14 mouse cellular contexts compared by ENCODE assay signal in the genomic region with DNA sequence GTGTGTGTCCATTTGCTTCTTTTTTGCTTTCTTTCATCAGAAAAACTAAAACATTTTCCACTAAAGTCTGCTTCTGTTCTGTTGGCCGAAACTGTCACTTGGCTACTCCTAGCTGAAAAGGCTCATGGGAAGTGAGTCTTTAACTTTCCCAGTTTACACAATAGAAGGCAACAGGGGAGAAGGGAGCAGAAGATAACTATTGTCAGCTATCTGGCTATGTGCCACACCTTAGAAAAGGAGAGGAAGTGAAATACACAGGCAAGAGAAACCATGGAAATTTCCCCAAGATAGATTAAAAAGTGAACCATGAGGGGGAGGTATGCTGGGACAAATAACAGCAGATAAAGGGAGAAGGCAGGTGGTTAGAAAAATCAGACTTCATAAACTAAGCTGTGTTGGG.
"Had no signal": no experiment of that assay in that cellular context is flagged by ENCODE, and none has a peak within 500 bp of the region (broad histone marks: within the 10 kb centered on the region; RNA-seq: fewer than 3 reads in every experiment).

No protein-coding gene starts in this region.

- H3K4me1 ChIP-seq: neural tube, embryonic 15.5 days; stomach, embryonic 15.5 days had no signal

- H3K9me3 ChIP-seq: neural tube, embryonic 15.5 days; stomach, embryonic 15.5 days had no signal

- H3K9ac ChIP-seq: neural tube, embryonic 15.5 days; stomach, embryonic 15.5 days had no signal

- H3K4me2 ChIP-seq: neural tube, embryonic 15.5 days; stomach, embryonic 15.5 days had no signal

- DNase-seq: retina, postnatal 1 day; right cerebral cortex, adult 18-20 months; right cerebral cortex, postnatal 14 days; right cerebral cortex, postnatal 25 days; right cerebral cortex, postnatal 4 days; spleen, adult 18-20 months; thymus, adult 18-20 months; thymus, adult 2 months; thymus, postnatal 14 days; thymus, postnatal 25 days; thymus, postnatal 36 days had no signal

- H3K36me3 ChIP-seq: neural tube, embryonic 15.5 days; stomach, embryonic 15.5 days had no signal

- H3K4me3 ChIP-seq: neural tube, embryonic 15.5 days; stomach, embryonic 15.5 days had no signal

- H3K27me3 ChIP-seq: neural tube, embryonic 15.5 days; stomach, embryonic 15.5 days had no signal

- H3K27ac ChIP-seq: neural tube, embryonic 15.5 days; stomach, embryonic 15.5 days; stomach, postnatal 0 days had no signal
